Mouse (Mus musculus): ENCODE measurements around the gene Dnajb12.
A peak's percentile ranks its signal among the peaks of the same experiment; 100 is the strongest.

Gene Dnajb12

GRCm38 (mm10) chr10:59896911-59897331 is 17.6 kb downstream of the Dnajb12 start:
- no peak for DNase-seq (ENCODE audit: low spot score)

GRCm38 (mm10) chr10:59897511-59897910 is 18.2 kb downstream of the Dnajb12 start:
- DNase-seq (ENCODE audit: low spot score), result no peak

GRCm38 (mm10) chr10:59898180-59898778 is 18.9 kb downstream of the Dnajb12 start:
- no peak for DNase-seq (ENCODE audit: low spot score)

- no peak for DNase-seq (ENCODE audit: low spot score)
Measured at GRCm38 (mm10) chr10:59898935-59899334, 19.6 kb downstream of the Dnajb12 start.

GRCm38 (mm10) chr10:59899341-59900173 is 20.2 kb downstream of the Dnajb12 start:
- peak; percentile 79 for DNase-seq (ENCODE audit: low spot score)

GRCm38 (mm10) chr10:59900174-59900435 is 20.7 kb downstream of the Dnajb12 start:
- DNase-seq (ENCODE audit: low spot score), result no peak

GRCm38 (mm10) chr10:59900939-59901338 is 21.6 kb downstream of the Dnajb12 start:
- no peak for DNase-seq (ENCODE audit: low spot score)

GRCm38 (mm10) chr10:59901463-59901862 is 22.1 kb downstream of the Dnajb12 start:
- no peak for DNase-seq (ENCODE audit: low spot score)

- no peak for DNase-seq (ENCODE audit: low spot score)
Measured at GRCm38 (mm10) chr10:59901986-59902605, 22.7 kb downstream of the Dnajb12 start.

GRCm38 (mm10) chr10:59902606-59902990 is 23.2 kb downstream of the Dnajb12 start:
- DNase-seq (ENCODE audit: low spot score), result no peak

- no peak for DNase-seq (ENCODE audit: low spot score)
Measured at GRCm38 (mm10) chr10:59903170-59903569, 23.8 kb downstream of the Dnajb12 start.

- no peak for DNase-seq (ENCODE audit: low spot score)
Measured at GRCm38 (mm10) chr10:59907080-59907609, 27.8 kb downstream of the Dnajb12 start.

- DNase-seq (ENCODE audit: low spot score), result no peak
Measured at GRCm38 (mm10) chr10:59907695-59908299, 28.4 kb downstream of the Dnajb12 start.

- no peak for DNase-seq (ENCODE audit: low spot score)
Measured at GRCm38 (mm10) chr10:59908776-59909315, 29.5 kb downstream of the Dnajb12 start.

GRCm38 (mm10) chr10:59909357-59909847 is 30.0 kb downstream of the Dnajb12 start:
- no peak for DNase-seq (ENCODE audit: low spot score)

- no peak for DNase-seq (ENCODE audit: low spot score)
Measured at GRCm38 (mm10) chr10:59911091-59911490, 31.7 kb downstream of the Dnajb12 start.

- peak; percentile 76 for DNase-seq (ENCODE audit: low spot score)
Measured at GRCm38 (mm10) chr10:59911561-59912198, 32.3 kb downstream of the Dnajb12 start.

GRCm38 (mm10) chr10:59915196-59915962 is 36.0 kb downstream of the Dnajb12 start:
- DNase-seq (ENCODE audit: low spot score), result no peak

- DNase-seq (ENCODE audit: low spot score), result no peak
Measured at GRCm38 (mm10) chr10:59916159-59916558, 36.8 kb downstream of the Dnajb12 start.

- peak; percentile 82 for DNase-seq (ENCODE audit: low spot score)
Measured at GRCm38 (mm10) chr10:59916649-59917048, 37.3 kb downstream of the Dnajb12 start.

GRCm38 (mm10) chr10:59918111-59918510 is 38.8 kb downstream of the Dnajb12 start:
- DNase-seq (ENCODE audit: low spot score), result no peak
